Comparison of ENCODE assay signal across 7 mouse cellular contexts in genomic region chr5:36581259-36581923, GRCm38 (mm10). TPM values are rescaled to one million over a fixed set of nuclear protein-coding genes. Genes with fewer than 3 reads are reported as not detected.
DNase-seq lines count a peak whose midpoint lies in the region; ATAC-seq and TF ChIP-seq lines count a peak whose summit lies in the region.

No protein-coding gene starts in this region.

- TF ChIP-seq POLR2A in lung, adult 2 months (IDR thresholded peaks at IDR 0.05; ENCODE audit: borderline replicate concordance, extremely low read depth, low read depth, low read length): no peak

- 0 out of 2 replicates have a peak overlapping the region, but pooled peaks have one; percentile 56 for H3K27ac ChIP-seq in embryonic facial prominence, embryonic 15.5 days (replicated peaks)
- H3K27ac ChIP-seq in intestine, embryonic 16.5 days (ENCODE audit: low read length): peak overlapping the region; percentile 39; the same call in 1 of the 2 replicates
- H3K27ac ChIP-seq in neural tube, embryonic 14.5 days (ENCODE audit: low read depth, low read length): peak overlapping the region; percentile 40; the same call in 1 of the 2 replicates

- peaks cover 3% of the 10 kb centered on the region; the same call in 1 of the 2 replicates for H3K4me1 ChIP-seq in lung, adult 2 months (ENCODE audit: control insufficient read depth, insufficient read depth, low read length)
- H3K4me1 ChIP-seq in embryonic facial prominence, embryonic 15.5 days: peaks cover 22% of the 10 kb centered on the region
- peaks cover 4% of the 10 kb centered on the region; the same call in 1 of the 2 replicates for H3K4me1 ChIP-seq in intestine, embryonic 16.5 days (ENCODE audit: control insufficient read depth, insufficient read depth, low read length)
- no peaks in the 10 kb centered on the region; the same call in 1 of the 2 replicates for H3K4me1 ChIP-seq in neural tube, embryonic 14.5 days (ENCODE audit: control insufficient read depth, insufficient read depth, low read length)

- peak overlapping the region; percentile 50 for H3K9ac ChIP-seq in embryonic facial prominence, embryonic 15.5 days
- H3K9ac ChIP-seq in intestine, embryonic 16.5 days (ENCODE audit: low read depth, low read length): peak overlapping the region; percentile 79
- peak overlapping the region; percentile 51 for H3K9ac ChIP-seq in neural tube, embryonic 14.5 days (replicated peaks; ENCODE audit: low read depth, low read length)

- no peak for TF ChIP-seq CTCF in lung, adult 2 months (IDR thresholded peaks at IDR 0.05; ENCODE audit: insufficient read depth, low read length)

- peak overlapping the region; percentile 99 for H3K4me3 ChIP-seq in lung, adult 2 months (replicated peaks; ENCODE audit: extremely low read depth, low read depth, low read length)
- peak overlapping the region; percentile 68 for H3K4me3 ChIP-seq in embryonic facial prominence, embryonic 15.5 days (replicated peaks)
- peak overlapping the region; percentile 78 for H3K4me3 ChIP-seq in intestine, embryonic 16.5 days (ENCODE audit: low read length)
- H3K4me3 ChIP-seq in neural tube, embryonic 14.5 days (ENCODE audit: low read depth, low read length): peak overlapping the region; percentile 70

- 0 out of 2 replicates have a peak, but pooled peaks have one; percentile 0 for ATAC-seq in embryonic facial prominence, embryonic 15.5 days (ENCODE audit: insufficient number of reproducible peaks, low FRiP score, low TSS enrichment, low read depth)
- ATAC-seq in intestine, embryonic 16.5 days: no peak; the same call in 1 of the 2 replicates
- ATAC-seq in neural tube, embryonic 14.5 days (ENCODE audit: low read depth): no peak; the same call in 1 of the 2 replicates

- 3% methylated on average over 40 of the region's 40 CpGs for WGBS in lung, adult 2 months
- under 1% methylated on average over 40 of the region's 40 CpGs for WGBS in embryonic facial prominence, embryonic 15.5 days
- 1% methylated on average over 40 of the region's 40 CpGs for WGBS in intestine, embryonic 16.5 days
- under 1% methylated on average over 36 of the region's 40 CpGs for WGBS in neural tube, embryonic 14.5 days

- no peaks in the 10 kb centered on the region for H3K36me3 ChIP-seq in embryonic facial prominence, embryonic 15.5 days
- H3K36me3 ChIP-seq in intestine, embryonic 16.5 days (ENCODE audit: control insufficient read depth, insufficient read depth, low read length): no peaks in the 10 kb centered on the region
- H3K36me3 ChIP-seq in neural tube, embryonic 14.5 days (ENCODE audit: control insufficient read depth, insufficient read depth, low read length): no peaks in the 10 kb centered on the region

- no peaks in the 10 kb centered on the region for H3K9me3 ChIP-seq in embryonic facial prominence, embryonic 15.5 days (replicated peaks)
- H3K9me3 ChIP-seq in intestine, embryonic 16.5 days (ENCODE audit: control insufficient read depth, low read length): no peaks in the 10 kb centered on the region
- H3K9me3 ChIP-seq in neural tube, embryonic 14.5 days (ENCODE audit: control insufficient read depth, low read length): no peaks in the 10 kb centered on the region

- H3K27me3 ChIP-seq in embryonic facial prominence, embryonic 15.5 days: no peaks in the 10 kb centered on the region; the same call in 1 of the 2 replicates
- no peaks in the 10 kb centered on the region for H3K27me3 ChIP-seq in intestine, embryonic 16.5 days (replicated peaks; ENCODE audit: control insufficient read depth, insufficient read depth, low read length)
- no peaks in the 10 kb centered on the region for H3K27me3 ChIP-seq in neural tube, embryonic 14.5 days (ENCODE audit: control insufficient read depth, insufficient read depth, low read length)

- DNase-seq in lung, adult 2 months: no peak
- no peak for DNase-seq in lung, adult 18-20 months
- no peak for DNase-seq in gastrocnemius, postnatal 10 days
- no peak for DNase-seq in lung, postnatal 36 days

- peak overlapping the region; percentile 99 for H3K4me2 ChIP-seq in embryonic facial prominence, embryonic 15.5 days (replicated peaks)
- peak overlapping the region; percentile 77 for H3K4me2 ChIP-seq in intestine, embryonic 16.5 days (ENCODE audit: low read depth, low read length)
- H3K4me2 ChIP-seq in neural tube, embryonic 14.5 days (ENCODE audit: low read depth, low read length): peak overlapping the region; percentile 78

RNA-seq across cellular contexts. Expression of gene Tbc1d14, which starts 11.7 kb away (rescaled TPM):
- 19.2 and 30.2 TPM in 2 replicates for polyA plus RNA-seq in lung, adult 2 months (2012; rRNA removed)
- 40.3 and 41.3 TPM in 2 replicates for polyA plus RNA-seq in embryonic facial prominence, embryonic 15.5 days (2015; fragmentation: Nextera tagmentation; extraction: Ambion mirVana)
- polyA plus RNA-seq in intestine, embryonic 16.5 days (2015; fragmentation: Nextera tagmentation; extraction: Ambion mirVana): 30.7 and 34.0 TPM in 2 replicates
- polyA plus RNA-seq in neural tube, embryonic 14.5 days (2014; fragmentation: Nextera tagmentation; extraction: Ambion mirVana): 74.0 and 86.3 TPM in 2 replicates
- 10 to 100 TPM; 15.0 to 19.5 TPM for total RNA-seq in gastrocnemius, postnatal 10 days (2021)
